Mouse (Mus musculus) adrenal gland, postnatal 4 days (tissue): ENCODE measurements around the gene Gli2. TPM values are rescaled to one million over a fixed set of nuclear protein-coding genes. Genes with fewer than 3 reads are reported as not detected.

Experiments used
- DNase-seq, 2 experiments: peaks; one replicate each; pipeline ENCODE4 v3.0.0; 2021 to 2022; ENCODE audit warnings: low spot score in 2 of 2, mixed read lengths in 2 of 2
- total RNA-seq, 2 experiments: library from RNA; stranded (reverse); gene quantifications; 2 replicates each; pipeline ENCODE4 v1.2.3; 2021

The Gli2 gene
- total RNA-seq, 2 experiments from 2014 or later, result 3.9 to 4.3 TPM

DNA sequence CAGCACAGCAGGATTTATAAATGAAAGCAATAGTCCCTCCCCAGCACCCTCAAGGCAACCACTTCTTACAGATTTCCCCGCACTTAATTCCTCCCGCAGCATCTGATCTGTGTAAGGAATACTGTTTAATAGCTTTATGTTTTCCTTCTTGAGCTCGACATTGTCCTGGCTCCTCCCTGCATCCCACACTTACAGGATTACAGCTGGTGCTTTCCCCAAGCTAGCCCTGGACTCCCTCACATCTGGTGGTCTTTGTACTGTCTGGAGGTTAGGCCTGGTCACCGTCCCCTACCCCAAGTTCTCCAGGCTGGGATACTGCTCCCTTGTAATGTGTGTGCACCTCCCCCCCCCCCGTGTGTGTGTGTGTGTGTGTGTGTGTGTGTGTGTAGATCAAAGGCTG, 101.1 kb downstream of the Gli2 start:
- DNase-seq, result no peak

DNA sequence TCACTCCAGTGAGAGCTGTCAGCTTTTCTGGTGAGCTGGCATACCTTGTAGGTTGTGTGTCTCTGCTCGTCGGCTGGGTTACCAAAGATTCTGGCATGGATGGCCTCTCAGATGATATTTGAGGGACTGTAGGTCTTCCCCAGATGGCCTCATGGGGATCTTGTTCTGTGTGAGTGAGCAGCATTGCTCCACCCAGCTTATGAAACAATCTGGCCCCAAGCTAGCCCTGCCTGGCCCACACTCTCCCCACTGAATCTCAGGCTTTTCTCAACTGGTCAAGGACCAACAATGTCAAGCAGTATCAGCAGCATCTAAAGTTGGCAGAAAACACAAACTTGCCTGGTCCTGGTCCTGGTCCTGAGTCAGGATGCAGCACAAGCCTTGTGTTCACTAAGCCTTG, 105.0 kb downstream of the Gli2 start:
- DNase-seq, result no peak

DNA sequence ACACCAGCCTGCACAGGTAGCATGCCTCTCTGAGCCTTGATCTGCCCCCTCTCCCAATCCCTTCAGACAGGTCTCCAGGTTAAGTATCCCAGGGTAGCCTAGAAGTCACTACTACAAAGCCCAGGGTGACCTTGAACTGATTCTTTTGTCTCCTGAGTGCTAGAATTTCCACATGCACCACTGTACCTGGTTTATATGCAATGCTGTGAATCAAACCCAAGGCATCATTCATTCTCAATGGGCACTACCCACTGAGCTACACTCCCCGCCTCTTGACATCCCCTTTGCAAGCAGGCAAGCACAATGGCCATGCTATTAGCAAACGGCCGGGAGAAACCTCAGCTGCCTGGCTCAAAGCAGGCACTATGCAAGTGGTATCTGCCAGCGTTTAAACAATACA, 106.2 kb downstream of the Gli2 start:
- DNase-seq, result no peak

- DNase-seq, result no peak
Measured at GRCm38 (mm10) chr1:118941336-118941735, 112.1 kb downstream of the Gli2 start.

- no peak for DNase-seq
Measured at GRCm38 (mm10) chr1:118940269-118940840, 113.1 kb downstream of the Gli2 start.

GRCm38 (mm10) chr1:118938206-118938605, 115.2 kb downstream of the Gli2 start:
- no peak for DNase-seq

DNA sequence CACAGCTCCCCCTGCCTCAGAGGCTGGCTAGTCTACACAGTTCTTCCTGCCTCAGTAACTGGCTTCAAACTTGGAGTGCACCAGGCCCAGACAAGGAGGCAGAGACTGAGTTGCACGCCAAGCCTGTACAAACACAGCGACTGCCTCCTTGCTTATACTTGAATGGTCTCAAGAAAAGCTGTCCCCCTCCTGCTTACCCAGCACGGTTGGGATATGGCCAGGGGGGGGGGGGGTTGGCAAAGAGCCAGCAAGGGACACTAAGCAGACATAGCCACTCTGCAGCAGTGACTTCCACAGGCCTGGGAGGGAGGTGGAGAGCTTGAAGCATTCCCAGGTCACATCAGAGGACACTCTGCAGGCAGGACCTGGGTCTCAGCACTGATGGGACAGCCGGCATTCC, 117.3 kb downstream of the Gli2 start:
- DNase-seq, result no peak

DNA sequence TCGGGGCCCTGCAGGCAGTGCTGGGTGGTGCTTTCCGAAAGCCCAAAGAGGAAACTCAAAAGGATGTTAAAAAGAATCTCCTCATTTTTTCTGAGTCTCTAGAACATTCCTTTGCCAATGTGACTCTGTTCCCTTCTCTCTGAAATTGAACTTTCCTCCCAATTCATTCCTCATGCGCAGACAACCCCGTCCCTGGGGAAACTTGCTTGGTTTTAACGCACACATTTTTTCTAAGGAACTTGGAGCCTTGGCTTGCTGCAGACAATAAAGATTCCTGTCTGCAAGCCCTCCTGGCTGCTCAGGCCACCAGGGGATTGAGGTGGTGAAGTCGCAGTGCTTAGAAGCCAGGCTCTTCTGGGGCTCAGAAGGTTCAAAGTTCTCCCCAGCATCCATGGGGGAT, 117.9 kb downstream of the Gli2 start:
- no peak for DNase-seq

- DNase-seq, result no peak
Measured at GRCm38 (mm10) chr1:118932167-118932566, 121.3 kb downstream of the Gli2 start.

GRCm38 (mm10) chr1:118927543-118928354, 125.7 kb downstream of the Gli2 start:
- no peak for DNase-seq

DNA sequence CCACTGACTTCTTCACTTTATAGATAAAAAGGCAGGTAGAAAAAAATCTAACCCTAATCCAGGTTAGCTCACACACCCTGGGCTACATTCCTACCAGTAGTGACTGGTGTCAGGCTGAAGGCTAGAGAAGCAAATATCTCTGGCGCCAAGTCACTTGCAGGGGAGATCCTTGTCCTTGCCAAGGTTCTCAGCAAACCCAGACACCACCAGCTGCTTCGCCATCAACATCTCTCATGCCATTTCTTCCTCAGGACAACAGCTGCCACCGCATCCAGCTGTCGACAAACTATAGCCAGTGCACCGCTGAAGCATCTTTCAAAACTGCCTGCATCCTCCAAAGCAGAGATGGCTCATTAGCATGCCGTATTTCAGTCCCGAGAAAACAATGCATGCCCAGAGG, 126.9 kb downstream of the Gli2 start:
- DNase-seq, result no peak

DNA sequence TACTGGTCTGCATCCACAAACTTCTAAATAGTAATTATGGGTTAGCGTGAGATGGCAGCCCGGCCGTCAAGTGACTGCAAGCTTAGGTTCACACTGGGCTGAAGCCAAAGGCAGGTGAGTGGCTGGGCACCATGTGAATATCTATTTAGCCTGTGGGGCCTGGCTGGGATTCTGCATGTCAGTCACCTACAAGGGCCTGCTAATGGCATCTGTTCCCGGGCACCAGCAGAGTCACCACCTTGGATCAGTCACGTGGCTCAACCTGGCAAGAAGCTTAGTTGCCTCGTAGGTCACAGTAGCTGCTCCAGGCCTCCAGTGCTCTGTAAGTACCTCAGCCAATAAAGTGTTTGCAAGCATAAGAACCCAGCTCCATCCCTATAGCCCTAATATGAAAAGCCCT, 131.2 kb downstream of the Gli2 start:
- DNase-seq, result no peak

- no peak for DNase-seq
Measured at GRCm38 (mm10) chr1:118917520-118918220, 135.7 kb downstream of the Gli2 start.

- no peak for DNase-seq
Measured at GRCm38 (mm10) chr1:118916477-118917075, 136.8 kb downstream of the Gli2 start.

DNA sequence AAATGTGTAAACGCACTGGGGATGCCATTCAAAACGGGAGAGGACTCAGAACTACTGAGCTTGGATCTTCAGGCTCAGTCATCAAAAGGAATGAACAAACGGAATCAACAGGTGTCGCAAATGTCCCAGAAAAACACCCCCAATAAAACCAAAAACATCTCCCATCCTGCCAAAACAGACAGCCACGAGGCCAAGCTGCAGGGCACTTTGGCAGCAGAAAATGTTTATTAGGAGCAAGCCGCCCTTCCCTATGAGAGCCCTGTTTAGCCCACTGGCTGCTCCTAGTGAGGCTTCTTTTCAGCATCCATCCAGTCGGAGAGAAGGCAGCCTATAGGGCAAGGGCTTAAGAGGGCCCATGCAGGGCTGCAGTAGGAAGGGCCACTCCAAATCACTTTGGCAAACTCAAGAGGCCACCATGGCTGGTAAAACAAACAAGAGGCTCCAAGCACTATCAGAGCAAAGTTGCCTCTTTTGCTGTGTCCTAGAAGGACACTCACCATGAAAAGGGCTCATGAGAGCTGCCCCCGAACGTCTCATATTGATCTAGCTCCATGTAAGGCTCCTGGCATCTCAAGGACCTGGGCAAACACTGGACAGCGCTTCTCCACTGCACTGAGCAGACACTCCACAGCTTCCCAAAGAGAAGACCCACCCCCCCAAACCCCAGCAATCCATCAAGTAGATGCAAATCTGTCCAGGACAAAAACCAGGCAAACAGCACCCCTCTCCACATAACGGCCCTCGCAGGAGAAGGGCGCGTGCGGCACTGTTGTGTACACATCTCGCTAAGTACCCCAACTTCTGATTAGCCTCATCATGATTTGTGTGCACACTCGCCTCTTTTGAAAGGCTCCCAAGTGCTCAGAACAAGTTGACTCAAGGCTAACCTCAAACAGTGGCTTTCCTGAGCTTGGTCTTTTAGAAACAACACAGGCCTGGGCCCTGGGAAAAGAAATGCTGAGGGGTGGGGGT, 139.7 kb downstream of the Gli2 start:
- no peak for DNase-seq

DNA sequence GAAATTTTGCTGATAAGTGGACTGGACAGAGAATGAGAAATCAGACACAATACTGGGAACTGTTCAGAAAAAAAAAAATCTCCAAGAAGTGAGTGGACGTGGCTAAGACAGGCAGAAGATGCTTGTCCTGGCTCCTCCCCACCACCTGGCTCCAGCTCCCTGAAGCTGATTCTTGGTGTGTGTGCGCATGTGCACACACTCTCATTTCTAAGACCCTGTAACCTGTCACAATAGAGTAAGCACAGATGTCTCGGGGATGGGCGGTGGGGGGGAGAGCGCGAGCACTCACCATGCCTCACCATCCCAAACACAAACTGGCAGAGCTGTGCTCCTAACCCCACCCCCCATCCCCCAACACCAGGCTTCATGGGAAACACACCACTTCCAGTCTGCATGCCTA, 140.5 kb downstream of the Gli2 start:
- no peak for DNase-seq

DNA sequence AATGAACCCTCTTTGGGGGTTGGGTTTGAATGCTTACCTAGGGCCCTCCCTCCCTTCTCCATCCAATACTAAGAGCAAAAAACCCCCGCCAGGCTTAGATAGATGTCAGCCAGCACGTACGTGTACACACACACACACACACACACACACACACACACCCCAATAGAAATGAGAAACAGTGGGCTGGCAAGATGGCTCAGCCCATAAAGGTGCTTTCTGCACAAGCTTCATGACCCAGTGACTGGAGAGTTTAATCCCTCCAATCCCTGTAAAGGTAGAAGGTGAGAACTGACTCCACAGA, 142.0 kb downstream of the Gli2 start:
- DNase-seq, result no peak

DNA sequence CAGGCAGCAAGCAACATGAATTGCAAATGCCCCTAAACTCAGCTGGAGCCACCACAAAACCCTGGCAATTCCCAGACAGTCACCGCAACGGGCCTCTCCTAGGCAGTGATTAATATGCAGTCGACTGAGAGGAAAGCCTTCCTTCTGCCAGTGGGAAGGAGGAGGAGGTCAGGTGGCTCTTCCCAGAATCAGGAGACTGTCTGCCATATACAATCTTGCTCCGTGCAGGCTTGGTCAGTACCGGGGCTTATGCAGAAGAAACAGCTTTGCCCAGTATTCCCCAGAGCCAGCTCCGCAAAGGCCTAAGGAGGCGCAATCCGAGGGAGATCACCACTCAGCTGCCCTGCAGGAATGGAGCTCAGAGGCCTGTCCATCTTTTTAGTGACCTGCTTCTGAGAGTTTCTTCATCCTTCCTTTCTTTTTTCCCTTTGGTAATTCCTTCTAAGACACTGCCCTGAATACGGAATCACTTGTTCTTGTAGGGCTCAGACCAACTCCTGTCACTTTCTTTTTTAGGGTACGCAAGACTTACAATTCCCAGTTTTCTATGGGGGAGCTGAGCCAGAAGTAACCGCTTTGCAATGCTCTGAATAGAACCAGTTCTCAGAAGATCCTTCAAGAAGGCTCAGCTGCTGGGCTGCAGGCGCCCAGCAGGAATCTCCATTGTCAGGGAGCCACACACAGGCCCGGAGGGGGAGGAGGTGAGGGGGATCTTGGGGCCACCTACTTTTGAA, 142.6 kb downstream of the Gli2 start:
- no peak for DNase-seq

DNA sequence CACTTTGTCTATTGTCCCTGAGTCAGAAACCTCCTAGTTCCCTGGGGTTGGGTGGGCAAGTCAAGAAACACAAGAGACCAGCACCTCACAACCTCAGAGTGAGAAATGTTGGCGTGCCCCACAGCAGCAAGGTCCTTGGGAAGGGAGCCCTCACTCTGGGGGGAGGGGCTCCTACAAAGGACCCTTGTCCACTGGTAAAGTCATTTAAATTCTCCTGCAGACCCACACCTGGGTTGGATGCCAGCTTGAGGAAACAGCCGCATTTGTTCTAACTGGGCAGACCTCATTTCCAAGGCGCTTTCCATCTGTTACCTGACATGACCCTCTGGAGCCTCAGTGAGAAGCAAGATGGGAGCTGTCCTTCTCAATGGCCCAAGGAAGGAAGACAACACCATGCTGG, 144.4 kb downstream of the Gli2 start:
- no peak for DNase-seq

DNA sequence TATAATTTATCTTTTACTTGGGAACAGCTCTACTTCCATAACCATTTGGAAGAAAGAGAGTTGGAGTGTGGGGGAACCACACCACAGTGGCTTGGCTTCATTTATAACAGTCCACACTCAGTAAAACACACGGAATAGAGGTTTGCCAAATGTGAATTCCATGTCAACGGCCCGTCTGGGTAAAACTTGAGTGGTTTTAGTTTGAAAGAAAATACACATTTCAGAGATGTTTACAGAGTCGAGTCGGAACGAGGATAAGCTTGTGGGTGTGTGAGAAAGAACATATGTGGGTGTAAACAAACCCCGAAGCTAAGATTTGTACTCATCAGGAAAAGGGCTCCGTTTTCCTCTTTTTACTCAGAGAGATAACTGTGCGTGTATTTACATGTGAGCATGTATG, 145.8 kb downstream of the Gli2 start:
- DNase-seq, result no peak
